Mouse (Mus musculus) testis, postnatal 10 days (tissue): Measurements from ENCODE around the gene Taf1b.
A peak's percentile ranks its signal among the peaks of the same experiment; 100 is the strongest.

Experiments used
- DNase-seq: peaks from one replicate; pipeline ENCODE4 v3.0.0; 2021; ENCODE audit warnings: low spot score

Taf1b gene

GRCm38 (mm10) chr12:24552531-24552930 lies 54.4 kb downstream of the Taf1b start:
- no peak for DNase-seq

GRCm38 (mm10) chr12:24555976-24556375 lies 57.8 kb downstream of the Taf1b start:
- no peak for DNase-seq

- no peak for DNase-seq
These were observed 65.3 kb downstream of the Taf1b start for GRCm38 (mm10) chr12:24563395-24563960.

GRCm38 (mm10) chr12:24565311-24565710 lies 67.2 kb downstream of the Taf1b start:
- DNase-seq: no peak

- no peak for DNase-seq
These were observed 69.4 kb downstream of the Taf1b start for GRCm38 (mm10) chr12:24567606-24568005.

- DNase-seq: peak; percentile 95
These were observed 73.6 kb downstream of the Taf1b start, which contains the start of gene Grhl1 for GRCm38 (mm10) chr12:24571523-24572392. TSS of gene Grhl1 (plus strand) at chr12:24572283.

GRCm38 (mm10) chr12:24572421-24573274 lies 74.5 kb downstream of the Taf1b start:
- DNase-seq: no peak

- no peak for DNase-seq
These were observed 75.1 kb downstream of the Taf1b start for GRCm38 (mm10) chr12:24573275-24573580.

GRCm38 (mm10) chr12:24574870-24575269 lies 76.7 kb downstream of the Taf1b start:
- DNase-seq: no peak

- DNase-seq: no peak
These were observed 82.3 kb downstream of the Taf1b start for GRCm38 (mm10) chr12:24580452-24580851.

- DNase-seq: no peak
These were observed 83.0 kb downstream of the Taf1b start for GRCm38 (mm10) chr12:24580996-24581683.

GRCm38 (mm10) chr12:24583653-24584052 lies 85.5 kb downstream of the Taf1b start:
- DNase-seq: no peak

GRCm38 (mm10) chr12:24584835-24585234 lies 86.7 kb downstream of the Taf1b start:
- no peak for DNase-seq

GRCm38 (mm10) chr12:24586193-24586592 lies 88.0 kb downstream of the Taf1b start:
- DNase-seq: no peak

GRCm38 (mm10) chr12:24590371-24590770 lies 92.2 kb downstream of the Taf1b start:
- DNase-seq: no peak

- DNase-seq: no peak
These were observed 93.9 kb downstream of the Taf1b start for GRCm38 (mm10) chr12:24592055-24592454.

GRCm38 (mm10) chr12:24592956-24593672 lies 95.0 kb downstream of the Taf1b start:
- DNase-seq: peak; percentile 75

- DNase-seq: no peak
These were observed 99.2 kb downstream of the Taf1b start for GRCm38 (mm10) chr12:24597376-24597775.

- DNase-seq: no peak
These were observed 101.3 kb downstream of the Taf1b start for GRCm38 (mm10) chr12:24599366-24599895.

- DNase-seq: no peak
These were observed 101.9 kb downstream of the Taf1b start for GRCm38 (mm10) chr12:24600074-24600473.

- DNase-seq: peak; percentile 75
These were observed 102.6 kb downstream of the Taf1b start for GRCm38 (mm10) chr12:24600806-24601205.
